Mouse (Mus musculus): ENCODE measurements at regions not wholly inside any gene's neighbourhood (a gene's known extent, or its start where the extent isn't known, plus 50 kb on each side); places are given as distances from the start of the nearest gene placed in this dataset.

DNA sequence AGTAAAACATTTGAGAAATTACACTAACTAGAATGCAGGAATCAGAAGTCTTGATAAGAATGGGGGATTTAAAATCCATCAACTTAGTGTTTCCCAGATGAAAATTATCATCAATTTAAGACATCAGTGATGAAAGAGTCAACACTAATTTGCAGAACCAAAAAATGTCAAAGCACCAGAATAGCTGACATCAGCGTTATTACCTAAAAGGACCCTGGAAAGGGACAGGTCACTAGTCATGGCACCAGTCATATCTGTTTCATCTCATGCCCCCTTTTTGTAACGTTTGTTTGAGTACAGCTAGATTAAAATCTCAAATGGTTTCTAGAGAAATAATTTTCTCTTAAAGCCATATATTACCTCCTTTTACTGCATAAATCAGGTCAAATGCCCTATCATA, 1638.7 kb downstream of the Grik2 start:
- in situ Hi-C loops (cut with MboI, MseI) = no loop called here

DNA sequence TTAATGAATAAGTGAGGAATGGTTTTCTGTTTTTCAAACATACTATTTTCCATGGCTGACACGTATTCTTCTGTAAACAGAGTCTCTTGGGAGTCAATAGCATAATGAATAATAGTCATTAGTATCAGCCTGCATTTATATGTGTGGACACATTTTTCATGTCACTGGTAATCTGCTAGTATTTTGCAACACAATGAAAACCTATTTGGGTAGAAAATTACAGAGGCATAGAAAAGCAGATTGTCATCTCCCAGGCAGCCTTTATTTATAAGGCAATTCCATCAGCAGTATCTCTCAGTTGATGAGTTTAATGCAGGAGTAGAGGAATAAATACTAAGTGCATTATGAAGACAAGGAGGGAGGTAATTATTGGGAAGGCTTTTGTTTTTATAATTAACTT, 1652.9 kb downstream of the Grik2 start:
- in situ Hi-C loops (cut with MboI, MseI) = loop anchor here (10.0 kb wide), 1 partner anchor 1739 kb away; no protein-coding TSS in a partner anchor

Measured in T-helper 2 cell (primary cell).